Mouse (Mus musculus) hindbrain, embryonic 11.5 days (tissue): Measurements from ENCODE around the gene Akap7. TPM values are rescaled to one million over a fixed set of nuclear protein-coding genes. Genes with fewer than 3 reads are reported as not detected.
"Not testable (repeated sequence)": the region's sequence is repeated elsewhere in the genome, so short reads cannot be mapped to it uniquely, and the experiment has no call there.

Experiments
- ATAC-seq: fragments of 200-750 bp; cut with Nextera tagmentation; 2 replicates; pipeline ENCODE4 v1.8.0; 2017; ENCODE audit warnings: mild to moderate bottlenecking, moderate TSS enrichment, moderate library complexity; ENCODE audit not compliant: low FRiP score
- DNase-seq: peaks from one replicate; pipeline ENCODE4 v3.0.0-alpha.2; 2015; ENCODE audit warnings: low spot score
- H3K27ac ChIP-seq: fragments of 300-500 bp; sonication (generic); 2 replicates; pipeline ENCODE4 v1.5.1; 2014; ENCODE audit warnings: mild to moderate bottlenecking, low read depth, low read length
- H3K27me3 ChIP-seq: fragments of 300-500 bp; sonication (generic); 2 replicates; pipeline ENCODE4 v1.6.1; 2014; ENCODE audit warnings: mild to moderate bottlenecking, low read length, moderate library complexity, mixed read lengths; ENCODE audit not compliant: control insufficient read depth, insufficient read depth
- H3K36me3 ChIP-seq: fragments of 300-500 bp; sonication (generic); 2 replicates; pipeline ENCODE4 v1.6.1; 2014; ENCODE audit warnings: mild to moderate bottlenecking, low read length, moderate library complexity, mixed read lengths; ENCODE audit not compliant: control insufficient read depth, insufficient read depth
- H3K4me1 ChIP-seq: fragments of 300-500 bp; sonication (generic); replicated peaks from 2 replicates; pipeline ENCODE4 v1.6.1; 2014; ENCODE audit warnings: low read length, mixed read lengths; ENCODE audit not compliant: control insufficient read depth, insufficient read depth
- H3K4me2 ChIP-seq: fragments of 300-500 bp; sonication (generic); replicated peaks from 2 replicates; pipeline ENCODE4 v1.6.1; 2014; ENCODE audit warnings: mild to moderate bottlenecking, low read depth, low read length
- H3K4me3 ChIP-seq: fragments of 300-500 bp; sonication (generic); 2 replicates; pipeline ENCODE4 v1.5.1; 2014; ENCODE audit warnings: low read depth, low read length
- H3K9ac ChIP-seq: fragments of 300-500 bp; sonication (generic); 2 replicates; pipeline ENCODE4 v1.6.1; 2014; ENCODE audit warnings: low read depth, low read length
- H3K9me3 ChIP-seq: fragments of 300-500 bp; sonication (generic); 2 replicates; pipeline ENCODE4 v1.6.1; 2016; ENCODE audit warnings: low read length; ENCODE audit not compliant: control insufficient read depth
- WGBS: fragments of 180-500 bp; shearing (Covaris S2); extraction: QIAGEN DNeasy Blood & Tissue Kit; methylation state at CpG from one replicate; pipeline ENCODE4 v1.1.7; 2014; 5-methylcytosine and 5-hydroxymethylcytosine counted together
- polyA plus RNA-seq: library from polyadenylated mRNA; unstranded; fragments of >200 nt; fragmentation: Nextera tagmentation; extraction: Ambion mirVana; gene quantifications from 2 replicates; pipeline ENCODE4 v1.2.1, GENCODE M21; 2014

Akap7 gene
- polyA plus RNA-seq, 1 experiment from 2014 or later = 22.6 TPM

- WGBS = 87% methylated on average over 7 of the region's 7 CpGs
- Histone ChIP-seq H3K27ac (no peak overlapping the region), H3K9ac (no peak overlapping the region), H3K4me2 (no peak overlapping the region), H3K27me3 (no peaks in the 10 kb centered on the region), H3K4me1 (no peaks in the 10 kb centered on the region), H3K4me3 (no peak overlapping the region), H3K9me3 (no peaks in the 10 kb centered on the region), H3K36me3 (no peaks in the 10 kb centered on the region)
- ATAC-seq (no peak), DNase-seq (no peak)
Measured at GRCm38 (mm10) chr10:25200691-25201090, 107.0 kb downstream of the Akap7 start.

GRCm38 (mm10) chr10:25199510-25200353 lies 107.9 kb downstream of the Akap7 start:
- 17% methylated on average over 32 of the region's 32 CpGs for WGBS
- DNase-seq = peak; percentile 62
- peak overlapping the region; percentile 84 for H3K4me2 ChIP-seq
- no peaks in the 10 kb centered on the region for H3K9me3 ChIP-seq
- H3K4me1 ChIP-seq = no peaks in the 10 kb centered on the region
- peak; percentile 85; the same call in 1 of the 2 replicates for ATAC-seq
- no peaks in the 10 kb centered on the region for H3K27me3 ChIP-seq
- no peak overlapping the region for H3K27ac ChIP-seq
- no peaks in the 10 kb centered on the region for H3K36me3 ChIP-seq
- H3K4me3 ChIP-seq = peak overlapping the region; percentile 30
- H3K9ac ChIP-seq = peak overlapping the region; percentile 58

- no peak for DNase-seq
- H3K9me3 ChIP-seq = no peaks in the 10 kb centered on the region
- no peak overlapping the region for H3K4me3 ChIP-seq
- H3K9ac ChIP-seq = no peak overlapping the region
- WGBS = 75% methylated on average over 12 of the region's 12 CpGs
- no peaks in the 10 kb centered on the region for H3K4me1 ChIP-seq
- no peak overlapping the region for H3K4me2 ChIP-seq
- no peaks in the 10 kb centered on the region for H3K27me3 ChIP-seq
- H3K27ac ChIP-seq = no peak overlapping the region
- H3K36me3 ChIP-seq = no peaks in the 10 kb centered on the region
- ATAC-seq = no peak
Measured at GRCm38 (mm10) chr10:25198575-25198974, 109.1 kb downstream of the Akap7 start.

- H3K27me3 ChIP-seq = no peaks in the 10 kb centered on the region
- DNase-seq (no peak), ATAC-seq (no peak)
- 74% methylated on average over 9 of the region's 9 CpGs for WGBS
- H3K4me1 ChIP-seq = no peaks in the 10 kb centered on the region
- H3K4me3 ChIP-seq = no peak overlapping the region
- no peak overlapping the region for H3K9ac ChIP-seq
- H3K4me2 ChIP-seq = no peak overlapping the region
- H3K27ac ChIP-seq = no peak overlapping the region
- H3K9me3 ChIP-seq = no peaks in the 10 kb centered on the region
- no peaks in the 10 kb centered on the region for H3K36me3 ChIP-seq
Measured at GRCm38 (mm10) chr10:25198048-25198447, 109.6 kb downstream of the Akap7 start.

GRCm38 (mm10) chr10:25192180-25193073 lies 115.2 kb downstream of the Akap7 start:
- DNase-seq = no peak

GRCm38 (mm10) chr10:25191166-25191565 lies 116.5 kb downstream of the Akap7 start:
- Histone ChIP-seq H3K27me3 (no peaks in the 10 kb centered on the region), H3K4me1 (no peaks in the 10 kb centered on the region), H3K9me3 (no peaks in the 10 kb centered on the region), H3K4me2 (no peak overlapping the region), H3K9ac (no peak overlapping the region), H3K4me3 (no peak overlapping the region), H3K36me3 (no peaks in the 10 kb centered on the region), H3K27ac (no peak overlapping the region)
- no peak for ATAC-seq
- WGBS = 96% methylated on average over 4 of the region's 4 CpGs
- DNase-seq = no peak

More at GRCm38 (mm10) chr10:25192180-25193073, 115.2 kb downstream of the Akap7 start:
- 91% methylated on average over 5 of the region's 5 CpGs for WGBS
- Histone ChIP-seq H3K9me3 (no peaks in the 10 kb centered on the region), H3K36me3 (no peaks in the 10 kb centered on the region), H3K27me3 (no peaks in the 10 kb centered on the region), H3K4me3 (no peak overlapping the region), H3K4me2 (no peak overlapping the region), H3K4me1 (no peaks in the 10 kb centered on the region), H3K9ac (no peak overlapping the region), H3K27ac (no peak overlapping the region)
- no peak for ATAC-seq

- H3K27me3 ChIP-seq, ATAC-seq, H3K36me3 ChIP-seq, H3K4me3 ChIP-seq, H3K4me1 ChIP-seq, H3K9me3 ChIP-seq, H3K4me2 ChIP-seq, H3K27ac ChIP-seq, H3K9ac ChIP-seq, DNase-seq: not testable (repeated sequence)
- whole genome bisulfite sequencing = 60% methylated on average over 9 of the region's 9 CpGs
Measured at GRCm38 (mm10) chr10:25186240-25186639, 121.4 kb downstream of the Akap7 start.

- Histone ChIP-seq H3K4me1 (no peaks in the 10 kb centered on the region), H3K4me2 (no peak overlapping the region), H3K9me3 (no peaks in the 10 kb centered on the region), H3K27me3 (no peaks in the 10 kb centered on the region), H3K27ac (no peak overlapping the region), H3K9ac (no peak overlapping the region), H3K36me3 (no peaks in the 10 kb centered on the region), H3K4me3 (no peak overlapping the region)
- DNase-seq (no peak), ATAC-seq (no peak)
- WGBS = 96% methylated on average over 4 of the region's 4 CpGs
Measured at GRCm38 (mm10) chr10:25185691-25186090, 122.0 kb downstream of the Akap7 start.
